Mouse (Mus musculus): Measurements from ENCODE around the gene Hoxa1.

Gene Hoxa1

GRCm38 (mm10) chr6:52171938-52172337 lies 13.8 kb upstream of the Hoxa1 start:
- DNase-seq (ENCODE audit: extremely low spot score, low spot score), result peak; percentile 62

- peak; percentile 80 for DNase-seq (ENCODE audit: extremely low spot score, low spot score)
Observed at GRCm38 (mm10) chr6:52171331-52171730, 13.2 kb upstream of the Hoxa1 start.

- no peak for DNase-seq (ENCODE audit: extremely low spot score, low spot score)
Observed at GRCm38 (mm10) chr6:52170898-52171223, 12.7 kb upstream of the Hoxa1 start.

- DNase-seq (ENCODE audit: extremely low spot score, low spot score), result peak; percentile 82
Observed at GRCm38 (mm10) chr6:52170166-52170897, 12.2 kb upstream of the Hoxa1 start.

GRCm38 (mm10) chr6:52169499-52170165 lies 11.5 kb upstream of the Hoxa1 start:
- peak; percentile 74 for DNase-seq (ENCODE audit: extremely low spot score, low spot score)

GRCm38 (mm10) chr6:52168191-52169055 lies 10.3 kb upstream of the Hoxa1 start:
- peak; percentile 76 for DNase-seq (ENCODE audit: extremely low spot score, low spot score)

- peak; percentile 66 for DNase-seq (ENCODE audit: extremely low spot score, low spot score)
Observed at GRCm38 (mm10) chr6:52167736-52168161, 9.6 kb upstream of the Hoxa1 start.

- no peak for DNase-seq (ENCODE audit: extremely low spot score, low spot score)
Observed at GRCm38 (mm10) chr6:52167176-52167575, 9.1 kb upstream of the Hoxa1 start.

GRCm38 (mm10) chr6:52166431-52167077 lies 8.4 kb upstream of the Hoxa1 start:
- DNase-seq (ENCODE audit: extremely low spot score, low spot score), result peak; percentile 71

GRCm38 (mm10) chr6:52165441-52166370 lies 7.6 kb upstream of the Hoxa1 start:
- DNase-seq (ENCODE audit: extremely low spot score, low spot score), result peak; percentile 74

- peak; percentile 88 for DNase-seq (ENCODE audit: extremely low spot score, low spot score)
Observed at GRCm38 (mm10) chr6:52164626-52165440, 6.7 kb upstream of the Hoxa1 start, which contains the start of gene Hoxa2. Hoxa2 (minus strand) TSS chr6:52164831.

- peak; percentile 89 for DNase-seq (ENCODE audit: extremely low spot score, low spot score)
Observed at GRCm38 (mm10) chr6:52164051-52164625, 6.0 kb upstream of the Hoxa1 start.

GRCm38 (mm10) chr6:52163366-52164031 lies 5.4 kb upstream of the Hoxa1 start:
- DNase-seq (ENCODE audit: extremely low spot score, low spot score), result peak; percentile 80

- peak; percentile 78 for DNase-seq (ENCODE audit: extremely low spot score, low spot score)
Observed at GRCm38 (mm10) chr6:52162611-52163365, 4.7 kb upstream of the Hoxa1 start.

- DNase-seq (ENCODE audit: extremely low spot score, low spot score), result no peak
Observed at GRCm38 (mm10) chr6:52162093-52162380, 3.9 kb upstream of the Hoxa1 start.

GRCm38 (mm10) chr6:52161336-52162092 lies 3.4 kb upstream of the Hoxa1 start:
- DNase-seq (ENCODE audit: extremely low spot score, low spot score), result peak; percentile 72
